Comparison of ENCODE assay signal across 9 mouse cellular contexts in the genomic region with DNA sequence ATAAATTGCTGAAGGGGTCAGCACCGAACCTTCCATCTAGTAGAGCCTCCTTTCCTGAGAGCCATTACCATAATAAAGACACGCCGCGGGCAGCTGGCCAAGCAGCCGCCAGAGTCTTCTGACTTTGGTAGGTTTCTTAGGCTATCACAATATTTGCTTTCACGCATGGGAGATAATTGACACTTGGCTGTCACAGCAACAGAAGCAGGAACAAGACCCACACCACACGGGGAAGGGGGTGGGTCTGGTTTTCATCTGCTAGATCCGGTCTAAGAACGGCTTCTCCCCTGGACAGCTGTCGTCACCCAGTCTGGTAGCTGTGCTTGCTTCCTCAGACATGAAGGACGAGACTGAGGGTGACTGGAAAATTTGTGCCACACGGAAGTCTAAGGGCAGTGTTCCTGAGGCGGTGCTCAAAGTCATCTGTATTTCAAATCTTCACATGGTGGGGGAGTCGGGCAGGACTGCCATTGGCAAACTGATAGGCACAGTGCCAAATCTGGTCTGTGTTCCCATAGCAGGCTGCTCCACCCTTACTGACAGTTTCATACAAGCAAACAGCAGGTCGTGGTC.
DNase-seq lines count a peak whose midpoint lies in the region; ATAC-seq and TF ChIP-seq lines count a peak whose summit lies in the region.
"Had no signal": no experiment of that assay in that cellular context is flagged by ENCODE, and none has a peak within 500 bp of the region (broad histone marks: within the 10 kb centered on the region; RNA-seq: fewer than 3 reads in every experiment).

No protein-coding gene starts in this region.

- no peak overlapping the region for H3K4me3 ChIP-seq in midbrain, embryonic 11.5 days (ENCODE audit: low read depth, low read length)
- no peak overlapping the region for H3K4me3 ChIP-seq in midbrain, embryonic 10.5 days
- no peak overlapping the region for H3K4me3 ChIP-seq in kidney, embryonic 14.5 days (ENCODE audit: low read length)
- H3K4me3 ChIP-seq in small intestine, adult 2 months (ENCODE audit: low read depth, low read length) = 0 out of 2 replicates have a peak overlapping the region, but pooled peaks have one; percentile 0

- no peak overlapping the region for H3K4me2 ChIP-seq in midbrain, embryonic 11.5 days
- H3K4me2 ChIP-seq in kidney, embryonic 14.5 days (replicated peaks; ENCODE audit: low read depth, low read length) = peak overlapping the region; percentile 21

- no peak overlapping the region for H3K9ac ChIP-seq in midbrain, embryonic 11.5 days (ENCODE audit: low read length)
- no peak overlapping the region for H3K9ac ChIP-seq in kidney, embryonic 14.5 days (ENCODE audit: low read depth, low read length)

- peak; percentile 50; the same call in 1 of the 2 replicates for ATAC-seq in midbrain, embryonic 11.5 days (ENCODE audit: low FRiP score)
- peak; percentile 90 for ATAC-seq in kidney, embryonic 14.5 days (ENCODE audit: low FRiP score, low TSS enrichment)
- no peak for ATAC-seq in megakaryocyte-erythroid progenitor cell, adult 5-6 weeks (replicated peaks; ENCODE audit: low FRiP score, low TSS enrichment, poor library complexity, severe bottlenecking)

- no peak overlapping the region for H3K27ac ChIP-seq in midbrain, embryonic 11.5 days (ENCODE audit: low read depth, low read length)
- H3K27ac ChIP-seq in midbrain, embryonic 10.5 days (replicated peaks) = no peak overlapping the region
- no peak overlapping the region for H3K27ac ChIP-seq in kidney, embryonic 14.5 days (ENCODE audit: low read depth, low read length)
- no peak overlapping the region for H3K27ac ChIP-seq in small intestine, adult 2 months (ENCODE audit: insufficient read depth, low read depth, low read length)

- H3K27me3 ChIP-seq in midbrain, embryonic 11.5 days (ENCODE audit: control insufficient read depth, insufficient read depth, low read length) = no peaks in the 10 kb centered on the region
- H3K27me3 ChIP-seq in midbrain, embryonic 10.5 days (ENCODE audit: low read depth, poor library complexity, severe bottlenecking) = no peaks in the 10 kb centered on the region
- no peaks in the 10 kb centered on the region for H3K27me3 ChIP-seq in kidney, embryonic 14.5 days (ENCODE audit: control insufficient read depth, insufficient read depth, low read length)
- no peaks in the 10 kb centered on the region for H3K27me3 ChIP-seq in small intestine, adult 2 months (ENCODE audit: control insufficient read depth, insufficient read depth, low read length)

- H3K4me1 ChIP-seq in midbrain, embryonic 11.5 days (ENCODE audit: control insufficient read depth, insufficient read depth, low read length) = 0 out of 2 replicates have a peak, but pooled peaks cover 3% of the 10 kb centered on the region
- H3K4me1 ChIP-seq in midbrain, embryonic 10.5 days = peaks cover 7% of the 10 kb centered on the region; the same call in 1 of the 2 replicates
- H3K4me1 ChIP-seq in kidney, embryonic 14.5 days (ENCODE audit: control insufficient read depth, insufficient read depth, low read length) = peaks cover 11% of the 10 kb centered on the region; the same call in 1 of the 2 replicates
- peaks cover 3% of the 10 kb centered on the region; the same call in 1 of the 2 replicates for H3K4me1 ChIP-seq in small intestine, adult 2 months (ENCODE audit: control insufficient read depth, insufficient read depth, insufficient read length, low read length)

- DNase-seq in adrenal gland, adult (ENCODE audit: inconsistent age in 2 of 2, low spot score in 1 of 2) = peak; percentile 18 to 57
- no peak for DNase-seq in adrenal gland, postnatal 25 days
- DNase-seq in midbrain, embryonic 11.5 days (ENCODE audit: low spot score, missing footprints) = no peak
- no peak for DNase-seq in midbrain, embryonic 10.5 days (ENCODE audit: low spot score)
- no peak for DNase-seq in gastrocnemius, postnatal 25 days
- DNase-seq: layer of hippocampus, postnatal 36 days had no signal

- no peaks in the 10 kb centered on the region for H3K9me3 ChIP-seq in midbrain, embryonic 11.5 days (ENCODE audit: control insufficient read depth, low read length)
- no peaks in the 10 kb centered on the region for H3K9me3 ChIP-seq in midbrain, embryonic 10.5 days (replicated peaks)
- H3K9me3 ChIP-seq in kidney, embryonic 14.5 days (ENCODE audit: control insufficient read depth, low read length) = no peaks in the 10 kb centered on the region

- 59% methylated on average over 15 of the region's 15 CpGs for WGBS in midbrain, embryonic 11.5 days
- WGBS in midbrain, embryonic 10.5 days = 63% methylated on average over 15 of the region's 15 CpGs
- 19% methylated on average over 15 of the region's 15 CpGs for WGBS in kidney, embryonic 14.5 days
- WGBS in small intestine, adult 2 months = 21% methylated on average over 15 of the region's 15 CpGs

- no peak for TF ChIP-seq CTCF in small intestine, adult 2 months (IDR thresholded peaks at IDR 0.05; ENCODE audit: extremely low read depth, insufficient read length, insufficient replicate concordance, low read depth, low read length)

- no peaks in the 10 kb centered on the region for H3K36me3 ChIP-seq in midbrain, embryonic 11.5 days (ENCODE audit: control insufficient read depth, insufficient read depth, low read length)
- no peaks in the 10 kb centered on the region for H3K36me3 ChIP-seq in midbrain, embryonic 10.5 days
- H3K36me3 ChIP-seq in kidney, embryonic 14.5 days (ENCODE audit: control insufficient read depth, insufficient read depth, low read length) = no peaks in the 10 kb centered on the region
- H3K36me3 ChIP-seq in small intestine, adult 2 months (ENCODE audit: control insufficient read depth, insufficient read depth, low read length) = no peaks in the 10 kb centered on the region

- no peak for TF ChIP-seq POLR2A in small intestine, adult 2 months (IDR thresholded peaks at IDR 0.05; ENCODE audit: low read depth, low read length)

Comparison
In these comparisons a context has a peak if more than half of its experiments do, and no peak if none do; other contexts are left out.
1. DNase-seq: peak in adrenal gland, adult (2 of 2); none in adrenal gland, postnatal 25 days (single experiment), midbrain, embryonic 11.5 days (single experiment), midbrain, embryonic 10.5 days (single experiment) and gastrocnemius, postnatal 25 days (single experiment).